In genomic region chr17:24141425-24141920, GRCm38 (mm10) we compare ENCODE assay signal across 8 mouse cellular contexts. TPM values are rescaled to one million over a fixed set of nuclear protein-coding genes. Genes with fewer than 3 reads are reported as not detected.
DNase-seq lines count a peak whose midpoint lies in the region; ATAC-seq and TF ChIP-seq lines count a peak whose summit lies in the region.

No protein-coding gene starts in this region.

- peak; percentile 97 for ATAC-seq in common myeloid progenitor, adult 5-6 weeks (replicated peaks; ENCODE audit: low read depth, poor library complexity, severe bottlenecking)

- H3K9me3 ChIP-seq in megakaryocyte, embryonic 14.5 days, result no peaks in the 10 kb centered on the region

- H3K27ac ChIP-seq in gastrocnemius, adult 2 months, result peak overlapping the region; percentile 97

- TF ChIP-seq CTCF in gastrocnemius, adult 2 months (IDR thresholded peaks at IDR 0.05), result no peak

- intact Hi-C loops in gastrocnemius, adult 2 months (cut with DNase I), result loop anchor here (5.0 kb wide), 1 partner anchor 69 kb away; the partner anchor contains the start of gene Kctd5

- peak overlapping the region; percentile 99 for H3K4me3 ChIP-seq in gastrocnemius, adult 2 months
- H3K4me3 ChIP-seq in megakaryocyte, embryonic 14.5 days (replicated peaks), result peak overlapping the region; percentile 95

- peaks cover 14% of the 10 kb centered on the region for H3K36me3 ChIP-seq in megakaryocyte, embryonic 14.5 days (replicated peaks; ENCODE audit: low read length)

- H3K27me3 ChIP-seq in megakaryocyte, embryonic 14.5 days (replicated peaks), result no peaks in the 10 kb centered on the region

- peak; percentile 99 for DNase-seq in ZHBTc4 (ENCODE audit: low read depth, low spot score)
- peak; percentile 98 for DNase-seq in gastrocnemius, adult 2 months
- DNase-seq in hindlimb bud, embryonic 11.5 days (ENCODE audit: extremely low spot score, low read depth, low spot score), result peak; percentile 77
- peak; percentile 89 to 97 for DNase-seq in left cerebral cortex, adult 8-10 months (ENCODE audit: low spot score in 2 of 2)
- peak; percentile 98 for DNase-seq in right cerebral cortex, postnatal 10 days (ENCODE audit: low spot score in 2 of 2)
- DNase-seq in urinary bladder, postnatal 25 days (ENCODE audit: low spot score), result peak; percentile 94

- peaks cover 57% of the 10 kb centered on the region for H3K4me1 ChIP-seq in megakaryocyte, embryonic 14.5 days

RNA-seq across cellular contexts. Expression of gene Pdpk1, which starts 9.3 kb away (rescaled TPM):
- 33.8 and 40.7 TPM in 2 replicates for total RNA-seq in common myeloid progenitor, adult 5-6 weeks (2017)
- 10 to 100 TPM; 35.1 to 39.7 TPM for total RNA-seq in gastrocnemius, adult 2 months (2021)
- 100 to 1,000 TPM; 105 to 133 (median 122) TPM for total RNA-seq in left cerebral cortex, adult 8-10 months (2022)
- polyA plus RNA-seq in megakaryocyte, embryonic 14.5 days (2012; ENCODE audit: insufficient read depth, low replicate concordance), result 11.7 and 45.6 TPM in 2 replicates

RNA-seq across cellular contexts. Expression of gene Amdhd2, which starts 22.1 kb away (rescaled TPM):
- total RNA-seq in common myeloid progenitor, adult 5-6 weeks (2017), result 22.5 and 23.0 TPM in 2 replicates
- total RNA-seq in gastrocnemius, adult 2 months (2021), result 1 to 10 TPM; 8.4 to 8.8 TPM
- total RNA-seq in left cerebral cortex, adult 8-10 months (2022), result 10 to 100 TPM; 34.8 to 48.2 (median 40.3) TPM
- polyA plus RNA-seq in megakaryocyte, embryonic 14.5 days (2012; ENCODE audit: insufficient read depth, low replicate concordance), result 68.6 and 109 TPM in 2 replicates

RNA-seq across cellular contexts. Expression of gene Atp6v0c, which starts 28.0 kb away (rescaled TPM):
- total RNA-seq in common myeloid progenitor, adult 5-6 weeks (2017), result 81.5 and 89.8 TPM in 2 replicates
- 100 to 1,000 TPM; 147 to 152 TPM for total RNA-seq in gastrocnemius, adult 2 months (2021)
- total RNA-seq in left cerebral cortex, adult 8-10 months (2022), result 1,000 to 10,000 TPM; 1,111 to 1,205 (median 1,168) TPM
- 252 and 695 TPM in 2 replicates for polyA plus RNA-seq in megakaryocyte, embryonic 14.5 days (2012; ENCODE audit: insufficient read depth, low replicate concordance)

Comparison
In these comparisons a context has a peak if more than half of its experiments do, and no peak if none do; other contexts are left out.
1. Peak in every context shown above with its lines: DNase-seq, ATAC-seq, H3K4me3 ChIP-seq and H3K27ac ChIP-seq.
2. RNA of gene Atp6v0c, which starts 28.0 kb away (total RNA-seq): 1,111 to 1,205 TPM in left cerebral cortex, adult 8-10 months; 147 to 152 TPM in gastrocnemius, adult 2 months and 81.5 to 89.8 TPM in common myeloid progenitor, adult 5-6 weeks; every median in the first group is over 4 times any median in the second.